Mouse (Mus musculus) stomach, embryonic 14.5 days (tissue): ENCODE measurements at regions not wholly inside any gene's neighbourhood (a gene's known extent, or its start where the extent isn't known, plus 50 kb on each side); places are given as distances from the start of the nearest gene placed in this dataset.

Experiments
- ATAC-seq: fragments of 200-750 bp; cut with Nextera tagmentation; 2 replicates; pipeline ENCODE4 v1.8.0; 2017; ENCODE audit warnings: low read depth, moderate TSS enrichment; ENCODE audit not compliant: insufficient number of reproducible peaks, insufficient read depth, low FRiP score
- H3K27ac ChIP-seq: fragments of 300-500 bp; sonication (generic); 2 replicates; pipeline ENCODE4 v1.5.1; 2014; ENCODE audit warnings: mild to moderate bottlenecking, low read length, moderate library complexity, mixed read lengths
- H3K27me3 ChIP-seq: fragments of 300-500 bp; sonication (generic); 2 replicates; pipeline ENCODE4 v1.6.1; 2014; ENCODE audit warnings: low read length, control low read depth, mixed read lengths; ENCODE audit not compliant: control insufficient read depth, insufficient read depth
- H3K36me3 ChIP-seq: fragments of 300-500 bp; sonication (generic); 2 replicates; pipeline ENCODE4 v1.6.1; 2014; ENCODE audit warnings: mild to moderate bottlenecking, control low read depth, low read length, moderate library complexity, mixed read lengths; ENCODE audit not compliant: control insufficient read depth, insufficient read depth
- H3K4me1 ChIP-seq: fragments of 300-500 bp; sonication (generic); 2 replicates; pipeline ENCODE4 v1.6.1; 2014; ENCODE audit warnings: low read length, control low read depth, mixed read lengths; ENCODE audit not compliant: control insufficient read depth, insufficient read depth
- H3K4me2 ChIP-seq: fragments of 300-500 bp; sonication (generic); replicated peaks from 2 replicates; pipeline ENCODE4 v1.6.1; 2014; ENCODE audit warnings: low read depth, low read length, control low read depth
- H3K4me3 ChIP-seq: fragments of 300-500 bp; sonication (generic); 2 replicates; pipeline ENCODE4 v1.5.1; 2014; ENCODE audit warnings: low read depth, low read length, control low read depth
- H3K9ac ChIP-seq: fragments of 300-500 bp; sonication (generic); replicated peaks from 2 replicates; pipeline ENCODE4 v1.6.1; 2014; ENCODE audit warnings: low read depth, mild to moderate bottlenecking, control low read depth, low read length, moderate library complexity, mixed read lengths
- H3K9me3 ChIP-seq: fragments of 300-500 bp; sonication (generic); 2 replicates; pipeline ENCODE4 v1.6.1; 2016; ENCODE audit warnings: low read depth, low read length, control low read depth; ENCODE audit not compliant: control insufficient read depth
- WGBS: fragments of 180-500 bp; shearing (Covaris S2); extraction: QIAGEN DNeasy Blood & Tissue Kit; methylation state at CpG from one replicate; pipeline ENCODE4 v1.1.7; 2014; 5-methylcytosine and 5-hydroxymethylcytosine counted together

DNA sequence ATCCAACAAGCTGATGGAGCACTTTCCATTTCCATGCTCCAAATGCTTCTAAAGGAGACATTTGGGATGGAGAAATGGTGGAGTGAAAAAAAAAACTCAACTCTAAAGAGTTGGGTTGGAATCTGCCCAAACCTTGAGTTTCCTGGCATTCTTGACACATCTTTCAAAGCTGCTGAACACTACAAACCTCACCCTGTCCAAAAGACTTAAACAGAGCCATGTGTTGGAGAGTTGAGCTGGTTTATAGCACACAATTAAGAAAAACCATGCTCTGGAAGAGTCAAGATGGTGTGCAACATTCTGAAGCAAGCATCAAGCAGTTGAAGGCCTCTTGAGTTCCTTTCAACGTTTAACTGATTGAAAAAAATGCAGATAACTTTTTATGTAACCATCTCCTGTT lies 525.7 kb upstream of the Gulo start:
- whole genome bisulfite sequencing = 60% methylated on average over 1 of the region's 1 CpGs
- no peak overlapping the region for H3K27ac ChIP-seq
- no peaks in the 10 kb centered on the region for H3K9me3 ChIP-seq
- H3K27me3 ChIP-seq = no peaks in the 10 kb centered on the region
- no peak overlapping the region for H3K9ac ChIP-seq
- no peaks in the 10 kb centered on the region for H3K36me3 ChIP-seq
- H3K4me2 ChIP-seq = no peak overlapping the region
- no peaks in the 10 kb centered on the region for H3K4me1 ChIP-seq
- no peak for ATAC-seq
- H3K4me3 ChIP-seq = no peak overlapping the region

DNA sequence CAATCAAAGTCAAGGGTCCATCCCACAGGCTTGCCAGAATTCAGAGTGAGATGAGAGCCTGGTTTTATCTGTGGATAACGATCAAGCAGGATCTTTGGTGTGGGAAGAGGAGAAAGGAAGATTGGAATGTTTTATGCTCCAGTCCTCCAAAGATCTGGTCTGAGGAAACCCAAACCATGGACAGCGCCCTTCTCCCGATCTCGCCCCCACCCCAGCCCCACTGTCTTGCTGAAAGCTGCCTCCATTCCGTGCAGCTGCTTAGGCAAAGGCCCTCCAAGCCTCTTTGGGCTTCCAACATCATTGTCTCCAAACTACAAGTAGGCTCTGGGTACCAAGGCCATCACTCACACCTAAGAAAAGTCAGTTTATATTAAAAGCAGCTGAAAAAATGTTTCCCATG lies 519.1 kb upstream of the Gulo start:
- Histone ChIP-seq H3K4me3 (no peak overlapping the region), H3K9ac (no peak overlapping the region), H3K36me3 (no peaks in the 10 kb centered on the region), H3K9me3 (no peaks in the 10 kb centered on the region), H3K27ac (no peak overlapping the region), H3K27me3 (no peaks in the 10 kb centered on the region), H3K4me2 (no peak overlapping the region), H3K4me1 (no peaks in the 10 kb centered on the region)
- 25% methylated on average over 5 of the region's 5 CpGs for WGBS
- ATAC-seq = no peak

DNA sequence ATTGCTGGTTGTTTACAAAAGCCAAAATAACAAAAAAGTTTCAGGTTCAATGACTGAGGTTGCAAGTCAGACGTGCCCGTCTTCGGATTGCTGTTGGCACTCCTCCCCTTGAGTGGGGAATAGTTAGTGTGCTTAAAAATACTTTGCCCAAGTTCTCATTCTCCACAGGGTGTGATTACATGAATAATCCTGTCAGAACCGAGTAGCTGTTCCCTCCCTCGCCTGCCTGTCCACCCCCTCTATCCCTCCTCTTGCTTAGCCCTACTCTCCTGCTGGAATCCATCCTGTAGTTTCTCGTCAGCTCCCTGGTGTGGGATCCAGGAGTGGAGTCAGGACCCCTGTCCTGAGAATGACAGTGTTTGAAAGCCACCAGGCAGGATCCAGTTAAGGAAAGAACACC lies 518.1 kb upstream of the Gulo start:
- no peak for ATAC-seq
- Histone ChIP-seq H3K27ac (no peak overlapping the region), H3K36me3 (no peaks in the 10 kb centered on the region), H3K4me3 (no peak overlapping the region), H3K9ac (no peak overlapping the region), H3K27me3 (no peaks in the 10 kb centered on the region), H3K9me3 (no peaks in the 10 kb centered on the region), H3K4me1 (no peaks in the 10 kb centered on the region), H3K4me2 (no peak overlapping the region)
- 53% methylated on average over 6 of the region's 6 CpGs for WGBS

DNA sequence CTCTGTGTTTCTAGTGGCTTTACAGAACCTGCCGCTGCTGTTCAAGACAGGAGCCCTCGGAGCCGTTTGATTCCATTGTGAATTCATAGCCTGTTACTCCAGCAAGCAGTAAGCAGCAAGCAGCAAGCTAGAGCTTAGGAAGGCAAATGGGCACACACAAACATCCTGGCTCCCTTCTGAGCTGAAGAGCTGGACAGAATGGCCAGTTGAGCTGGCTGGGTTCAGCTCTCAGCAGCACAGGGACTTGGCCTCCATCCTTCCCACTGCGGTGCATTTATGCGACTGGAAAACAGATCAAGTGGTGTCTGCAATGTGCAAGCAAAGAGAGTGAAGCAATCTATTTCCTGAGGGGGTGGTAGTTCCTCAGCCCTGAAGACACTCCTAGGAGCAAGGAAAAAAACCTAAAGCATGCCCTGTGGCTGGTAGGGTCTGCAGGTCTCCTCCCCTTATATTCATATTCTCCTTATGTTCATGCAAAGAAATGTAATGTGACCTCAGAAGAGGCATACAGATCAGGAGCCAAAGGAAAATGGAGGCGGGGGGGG lies 513.9 kb upstream of the Gulo start:
- Histone ChIP-seq H3K27ac (no peak overlapping the region), H3K4me3 (no peak overlapping the region), H3K36me3 (no peaks in the 10 kb centered on the region), H3K27me3 (no peaks in the 10 kb centered on the region), H3K4me2 (no peak overlapping the region), H3K9ac (no peak overlapping the region), H3K4me1 (no peaks in the 10 kb centered on the region), H3K9me3 (no peaks in the 10 kb centered on the region)
- 70% methylated on average over 6 of the region's 6 CpGs for WGBS
- no peak for ATAC-seq

DNA sequence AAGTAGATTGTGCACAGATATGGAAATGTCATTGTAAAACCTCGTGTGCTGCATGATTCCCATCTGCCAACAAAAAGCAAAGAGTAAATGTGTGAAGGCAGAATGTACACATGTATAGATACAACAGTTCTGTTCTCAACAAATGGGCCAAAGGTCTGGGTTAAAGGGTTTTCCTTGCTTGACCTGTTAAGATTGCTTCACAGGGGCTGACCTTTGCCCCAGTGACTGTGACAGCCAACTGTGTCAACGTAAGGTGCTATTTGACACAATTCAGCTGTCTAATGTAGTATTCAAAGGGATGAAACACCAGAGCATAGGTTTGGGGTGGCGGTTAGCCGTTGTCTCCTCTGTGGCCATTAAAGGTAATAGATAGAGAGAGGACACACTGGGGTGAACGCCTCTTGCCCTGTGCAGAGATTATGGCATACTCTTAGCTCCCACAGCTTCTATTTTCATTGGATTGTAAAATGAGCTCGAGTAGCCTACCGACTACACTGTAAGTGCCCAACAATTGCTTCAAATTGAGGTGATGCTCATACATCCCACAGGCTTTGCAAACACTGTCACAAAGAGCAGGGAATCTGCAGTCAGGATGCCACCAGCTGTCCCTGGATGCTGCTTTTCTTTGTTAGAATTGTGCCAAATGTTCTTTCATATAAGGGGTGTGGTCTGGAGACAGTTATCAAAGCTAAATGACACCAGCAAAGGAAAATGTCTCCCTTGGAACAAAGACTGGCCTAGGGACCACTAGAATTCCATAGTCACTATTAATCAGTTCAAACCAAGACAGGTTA lies 513.0 kb upstream of the Gulo start:
- Histone ChIP-seq H3K4me3 (no peak overlapping the region), H3K9me3 (no peaks in the 10 kb centered on the region), H3K9ac (no peak overlapping the region), H3K36me3 (no peaks in the 10 kb centered on the region), H3K4me1 (no peaks in the 10 kb centered on the region), H3K27me3 (no peaks in the 10 kb centered on the region), H3K27ac (no peak overlapping the region), H3K4me2 (no peak overlapping the region)
- WGBS = 50% methylated on average over 7 of the region's 7 CpGs
- no peak for ATAC-seq

DNA sequence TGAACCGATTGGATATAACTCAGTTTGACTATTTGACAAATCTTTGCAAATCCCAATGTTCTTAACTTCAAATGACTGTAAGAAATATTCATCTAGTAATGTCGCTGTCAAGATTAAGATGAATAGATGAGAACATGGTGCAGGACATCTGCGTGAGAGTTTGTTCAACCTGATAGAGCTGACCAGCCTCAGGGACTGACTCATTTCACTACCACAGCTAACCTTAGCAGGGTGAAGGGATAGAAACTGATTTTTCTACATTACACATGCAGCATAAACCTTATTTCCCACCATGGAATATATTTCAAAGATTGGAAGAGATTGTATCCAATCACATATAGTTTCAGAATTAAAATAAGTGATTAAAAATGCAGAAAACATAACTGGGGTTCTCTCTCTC lies 507.8 kb upstream of the Gulo start:
- 70% methylated on average over 3 of the region's 3 CpGs for WGBS
- ATAC-seq = no peak
- Histone ChIP-seq H3K4me3 (no peak overlapping the region), H3K27ac (no peak overlapping the region), H3K9me3 (no peaks in the 10 kb centered on the region), H3K4me1 (no peaks in the 10 kb centered on the region), H3K9ac (no peak overlapping the region), H3K27me3 (no peaks in the 10 kb centered on the region), H3K36me3 (no peaks in the 10 kb centered on the region), H3K4me2 (no peak overlapping the region)

DNA sequence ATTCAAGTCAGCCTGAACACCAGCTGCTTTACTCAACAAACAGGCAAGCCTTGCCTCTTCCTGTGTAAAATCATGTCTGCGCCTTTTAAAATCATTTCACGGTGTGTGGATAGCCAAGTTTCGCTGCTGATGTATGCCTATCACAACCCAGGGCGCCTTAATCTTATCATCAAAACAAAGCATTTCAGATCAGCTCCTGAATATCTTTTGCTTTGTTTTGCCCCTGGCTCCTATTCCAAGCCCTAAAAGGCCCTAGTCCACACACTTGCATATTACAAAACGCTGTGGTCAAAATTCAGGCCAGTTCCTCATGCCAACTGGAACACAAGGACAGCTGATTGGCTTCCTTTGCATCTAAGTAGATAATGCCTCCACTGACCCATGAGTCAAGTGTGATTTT lies 501.7 kb upstream of the Gulo start:
- Histone ChIP-seq H3K9me3 (no peaks in the 10 kb centered on the region), H3K9ac (no peak overlapping the region), H3K4me3 (no peak overlapping the region), H3K27ac (no peak overlapping the region), H3K4me2 (no peak overlapping the region), H3K36me3 (no peaks in the 10 kb centered on the region), H3K27me3 (no peaks in the 10 kb centered on the region), H3K4me1 (no peaks in the 10 kb centered on the region)
- no peak for ATAC-seq
- WGBS = 83% methylated on average over 5 of the region's 5 CpGs

DNA sequence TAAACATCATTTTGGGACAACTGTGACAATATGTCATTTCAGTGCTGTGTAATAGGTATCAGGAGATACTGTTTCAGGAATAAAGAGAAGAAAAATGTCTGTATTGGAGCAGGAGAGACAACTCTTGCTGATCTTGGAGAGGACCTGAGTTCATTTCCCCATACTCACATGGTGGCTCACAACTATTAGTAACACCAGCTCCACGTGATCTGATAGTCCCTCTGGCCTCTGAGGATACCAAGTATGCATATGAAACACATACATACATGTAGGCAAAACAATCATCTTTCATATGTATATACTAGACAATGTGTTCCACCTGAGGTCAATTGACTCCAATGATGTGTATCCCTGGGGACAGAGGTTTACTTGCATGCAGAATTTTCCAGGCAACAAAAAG lies 501.2 kb upstream of the Gulo start:
- no peaks in the 10 kb centered on the region for H3K27me3 ChIP-seq
- H3K4me1 ChIP-seq = no peaks in the 10 kb centered on the region
- H3K9me3 ChIP-seq = no peaks in the 10 kb centered on the region
- no peak overlapping the region for H3K9ac ChIP-seq
- 66% methylated on average over 1 of the region's 1 CpGs for WGBS
- H3K4me3 ChIP-seq = no peak overlapping the region
- H3K4me2 ChIP-seq = no peak overlapping the region
- H3K36me3 ChIP-seq = no peaks in the 10 kb centered on the region
- ATAC-seq = no peak
- H3K27ac ChIP-seq = no peak overlapping the region

DNA sequence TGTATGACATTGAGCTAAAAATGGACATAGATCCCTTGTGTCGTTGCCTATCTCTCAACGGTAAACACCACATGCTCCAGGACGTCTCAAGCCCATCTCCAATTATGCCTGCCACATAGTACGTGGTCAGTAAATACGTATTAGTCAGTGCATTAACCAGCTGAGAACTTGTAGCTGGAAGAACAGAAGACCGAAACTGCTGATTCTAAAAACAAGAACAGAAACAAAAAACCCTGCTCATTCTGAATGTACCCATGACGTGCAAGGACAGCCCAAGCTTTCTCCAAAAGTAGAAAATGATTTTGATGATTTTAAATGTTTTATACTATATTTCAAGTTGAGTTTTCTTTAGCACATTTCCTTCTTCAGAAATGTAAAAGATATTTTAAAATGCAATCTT lies 500.7 kb upstream of the Gulo start:
- Histone ChIP-seq H3K27me3 (no peaks in the 10 kb centered on the region), H3K4me2 (no peak overlapping the region), H3K4me3 (no peak overlapping the region), H3K27ac (no peak overlapping the region), H3K9ac (no peak overlapping the region), H3K9me3 (no peaks in the 10 kb centered on the region), H3K36me3 (no peaks in the 10 kb centered on the region), H3K4me1 (no peaks in the 10 kb centered on the region)
- WGBS = 89% methylated on average over 7 of the region's 7 CpGs
- ATAC-seq = no peak
